Mouse (Mus musculus) heart, postnatal 0 days (tissue): Measurements from ENCODE around the gene Cd36.

ENCODE experiments used
- CTCF ChIP-seq: IDR thresholded peaks from 2 replicates; pipeline ENCODE4 v1.5.1; 2016; ENCODE audit warnings: antibody characterized with exemption, control low read depth, low read depth
- EP300 ChIP-seq: IDR thresholded peaks from 2 replicates; pipeline ENCODE4 v1.6.1; 2016; ENCODE audit warnings: antibody characterized with exemption, low read depth

- no peak for TF ChIP-seq CTCF
- TF ChIP-seq EP300: no peak
These were observed 112.0 kb downstream of the Cd36 start for GRCm38 (mm10) chr5:17776571-17776970.
